Mouse (Mus musculus) heart, adult 2 months (tissue): ENCODE measurements around the gene Uhrf1. TPM values are rescaled to one million over a fixed set of nuclear protein-coding genes. Genes with fewer than 3 reads are reported as not detected.

ENCODE experiments used
- DNase-seq, 2 experiments: peaks; one replicate each; pipeline ENCODE4 v3.0.0; 2021
- H3K27ac ChIP-seq: fragments of 200-600 bp; 2 replicates; pipeline ENCODE4 v1.8.1; 2022
- H3K27me3 ChIP-seq: fragments of 200-500 bp; 2 replicates; pipeline ENCODE4 v1.6.1; 2012; ENCODE audit warnings: mild to moderate bottlenecking, low read length, inconsistent platforms, mixed read lengths; ENCODE audit not compliant: control insufficient read depth, insufficient read depth
- H3K36me3 ChIP-seq: fragments of 200-500 bp; 2 replicates; pipeline ENCODE4 v1.6.1; 2012; ENCODE audit warnings: low read length, inconsistent platforms; ENCODE audit not compliant: control insufficient read depth, insufficient read depth
- H3K4me1 ChIP-seq: fragments of 200-500 bp; 2 replicates; pipeline ENCODE4 v1.6.1; 2011; ENCODE audit warnings: low read length; ENCODE audit not compliant: control insufficient read depth, insufficient read depth
- H3K4me3 ChIP-seq: fragments of 200-600 bp; 2 replicates; pipeline ENCODE4 v1.8.1; 2022
- H3K79me2 ChIP-seq: fragments of 200-500 bp; replicated peaks from 2 replicates; pipeline ENCODE4 v1.6.1; 2012; ENCODE audit warnings: mild to moderate bottlenecking, inconsistent platforms, low read length, moderate library complexity, mixed read lengths; ENCODE audit not compliant: control insufficient read depth, insufficient read depth
- H3K9ac ChIP-seq: fragments of 200-500 bp; 2 replicates; pipeline ENCODE4 v1.6.1; 2012; ENCODE audit warnings: low read depth, mild to moderate bottlenecking, control low read depth, inconsistent platforms, low read length, mixed read lengths
- CTCF ChIP-seq: fragments of 200-600 bp; IDR thresholded peaks from 2 replicates; pipeline ENCODE4 v1.8.1; 2022; ENCODE audit warnings: antibody characterized with exemption, mild to moderate bottlenecking, moderate library complexity
- EP300 ChIP-seq: fragments of 200-500 bp; IDR thresholded peaks from 2 replicates; pipeline ENCODE4 v1.6.1; 2011; ENCODE audit warnings: low read depth, low read length, control low read depth; ENCODE audit not compliant: insufficient read depth
- POLR2A ChIP-seq: fragments of 200-500 bp; IDR thresholded peaks from 2 replicates; pipeline ENCODE4 v1.6.1; 2011; ENCODE audit warnings: mild to moderate bottlenecking, low read depth, low read length, control low read depth; ENCODE audit not compliant: insufficient read depth
- WGBS: fragments of 180-500 bp; shearing (Covaris S2); methylation state at CpG from one replicate; pipeline ENCODE4 v1.1.7; 2018; 5-methylcytosine and 5-hydroxymethylcytosine counted together
- intact Hi-C: fragments of 180-260 bp; cut with DNase I; formaldehyde crosslinking; loops from one replicate; pipeline ENCODE4 v1.15.1; 2025
- polyA plus RNA-seq: library from polyadenylated mRNA; depleted of rRNA; stranded (reverse); fragments of >200 nt; gene quantifications from 2 replicates; pipeline ENCODE4 v1.2.3, GENCODE M21; 2012
- total RNA-seq, 2 experiments: library from RNA; stranded (reverse); gene quantifications; 2 replicates each; pipeline ENCODE4 v1.2.3; 2021

Uhrf1 gene
- total and polyA plus RNA-seq, 3 experiments: 1.2 to 2.4 (median 2.0) TPM

- WGBS: under 1% methylated on average over 57 of the region's 57 CpGs
- Histone ChIP-seq H3K79me2 (peaks cover 7% of the 10 kb centered on the region; the same call in 1 of the 2 replicates), H3K4me3 (peak within 1 kb of the TSS; percentile 72), H3K27me3 (no peaks in the 10 kb centered on the region), H3K27ac (peak within 1 kb of the TSS; percentile 92), H3K4me1 (peaks cover 8% of the 10 kb centered on the region), H3K9ac (peak within 1 kb of the TSS; percentile 87), H3K36me3 (no peaks in the 10 kb centered on the region)
- intact Hi-C loops: loop anchor here (2.0 kb wide), 1 partner anchor 21 kb away; no protein-coding TSS in a partner anchor
- TF ChIP-seq CTCF (no peak), EP300 (0 out of 2 replicates have a peak, but pooled peaks have one; percentile 49), POLR2A (peak; percentile 75)
- peak; percentile 98 to 100 for DNase-seq
Observed at GRCm38 (mm10) chr17:56325450-56326152, 22.5 kb downstream of the Uhrf1 start, which contains the start of gene Kdm4b. Gene Kdm4b (plus strand): TSS chr17:56326062.

GRCm38 (mm10) chr17:56326153-56327147 lies 23.3 kb downstream of the Uhrf1 start:
- 1% methylated on average over 67 of the region's 67 CpGs for WGBS
- intact Hi-C loops: no loop called here

GRCm38 (mm10) chr17:56329267-56329666 lies 26.1 kb downstream of the Uhrf1 start:
- Histone ChIP-seq H3K27ac (no peak overlapping the region), H3K27me3 (no peaks in the 10 kb centered on the region), H3K9ac (no peak overlapping the region), H3K36me3 (no peaks in the 10 kb centered on the region), H3K79me2 (peaks cover 12% of the 10 kb centered on the region), H3K4me1 (peaks cover 12% of the 10 kb centered on the region), H3K4me3 (no peak overlapping the region)
- intact Hi-C loops: no loop called here
- no peak for DNase-seq
- no peak for TF ChIP-seq POLR2A
- TF ChIP-seq CTCF: no peak
- no peak for TF ChIP-seq EP300

More at GRCm38 (mm10) chr17:56326153-56327147, 23.3 kb downstream of the Uhrf1 start:
- peak overlapping the region; percentile 87 for H3K9ac ChIP-seq
- H3K4me1 ChIP-seq: peaks cover 12% of the 10 kb centered on the region
- DNase-seq: no peak
- H3K27ac ChIP-seq: peak overlapping the region; percentile 92
- H3K4me3 ChIP-seq: peak overlapping the region; percentile 72
- H3K36me3 ChIP-seq: no peaks in the 10 kb centered on the region
- peaks cover 7% of the 10 kb centered on the region; the same call in 1 of the 2 replicates for H3K79me2 ChIP-seq
- no peaks in the 10 kb centered on the region for H3K27me3 ChIP-seq
- TF ChIP-seq EP300 (no peak), POLR2A (no peak), CTCF (no peak)

- Histone ChIP-seq H3K4me1 (peaks cover 12% of the 10 kb centered on the region), H3K27me3 (no peaks in the 10 kb centered on the region), H3K79me2 (peaks cover 12% of the 10 kb centered on the region), H3K27ac (no peak overlapping the region), H3K36me3 (no peaks in the 10 kb centered on the region), H3K9ac (no peak overlapping the region), H3K4me3 (no peak overlapping the region)
- TF ChIP-seq POLR2A (no peak), CTCF (no peak), EP300 (no peak)
- intact Hi-C loops: no loop called here
- WGBS: 60% methylated on average over 3 of the region's 3 CpGs
- no peak for DNase-seq
Observed at GRCm38 (mm10) chr17:56330345-56330744, 27.2 kb downstream of the Uhrf1 start.

- Histone ChIP-seq H3K79me2 (peaks cover 14% of the 10 kb centered on the region), H3K27me3 (no peaks in the 10 kb centered on the region), H3K9ac (no peak overlapping the region), H3K4me3 (no peak overlapping the region), H3K27ac (no peak overlapping the region), H3K36me3 (no peaks in the 10 kb centered on the region), H3K4me1 (peaks cover 14% of the 10 kb centered on the region)
- intact Hi-C loops: no loop called here
- DNase-seq: peak in 1 of 2 experiments; percentile 43
- TF ChIP-seq POLR2A (no peak), EP300 (no peak), CTCF (no peak)
Observed at GRCm38 (mm10) chr17:56331256-56331655, 28.1 kb downstream of the Uhrf1 start.
